Mouse (Mus musculus): ENCODE measurements around the gene Cuedc1. TPM values are rescaled to one million over a fixed set of nuclear protein-coding genes. Genes with fewer than 3 reads are reported as not detected.

Gene Cuedc1
- total RNA-seq, 2 experiments from 2014 or later: 37.1 to 43.6 TPM

DNA sequence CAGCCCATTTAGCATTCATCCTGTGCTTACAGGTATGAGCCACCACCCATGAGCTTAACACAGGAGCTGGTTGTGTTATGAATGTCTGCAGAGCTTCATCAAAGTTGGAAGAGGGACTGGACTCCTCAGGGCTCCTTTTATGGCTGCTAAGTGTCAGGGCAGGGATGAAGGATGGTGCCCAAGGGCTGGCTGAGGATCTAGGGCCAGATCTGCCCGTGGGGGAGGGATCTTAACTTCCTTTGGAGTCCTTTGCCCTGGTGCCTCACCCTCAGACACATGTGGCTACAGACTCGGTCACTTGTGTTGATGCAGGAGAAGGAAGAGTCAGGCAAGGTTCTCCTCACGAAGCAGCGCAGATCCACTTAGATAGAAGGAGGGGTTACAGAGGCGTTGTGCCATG lies 62.5 kb downstream of the Cuedc1 start:
- intact Hi-C loops (cut with DNase I): no loop called here
- DNase-seq (ENCODE audit: extremely low spot score in 1 of 2, low spot score in 2 of 2): no peak

DNA sequence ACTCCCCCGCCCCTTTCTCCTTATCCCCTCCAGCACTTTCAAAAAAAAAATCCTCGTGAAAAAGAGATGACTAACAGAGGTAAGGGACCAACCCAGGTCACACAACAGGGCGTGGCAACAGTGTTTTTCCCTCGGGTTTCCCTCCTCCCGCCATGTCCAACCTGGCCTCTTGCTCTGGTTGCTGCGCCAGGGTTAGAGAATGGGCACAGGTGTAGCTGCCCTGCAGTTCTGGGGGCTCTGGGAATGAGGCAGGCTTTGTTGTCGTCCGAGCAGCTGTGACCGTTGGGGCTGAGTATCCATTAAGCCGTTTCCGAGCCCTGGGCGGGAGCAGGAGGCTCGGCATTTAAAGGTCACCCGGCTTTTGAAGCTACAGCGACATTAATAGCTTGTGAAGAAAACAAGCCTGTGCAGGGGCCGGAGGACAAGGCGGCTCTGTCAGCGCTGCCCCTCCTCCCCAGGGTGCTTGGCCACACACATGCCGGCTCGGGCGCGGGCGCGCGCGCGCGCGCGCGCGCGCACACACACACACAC lies 63.3 kb downstream of the Cuedc1 start:
- DNase-seq (ENCODE audit: extremely low spot score in 1 of 2, low spot score in 2 of 2): peak in 1 of 2 experiments; percentile 86
- intact Hi-C loops (cut with DNase I): no loop called here

DNA sequence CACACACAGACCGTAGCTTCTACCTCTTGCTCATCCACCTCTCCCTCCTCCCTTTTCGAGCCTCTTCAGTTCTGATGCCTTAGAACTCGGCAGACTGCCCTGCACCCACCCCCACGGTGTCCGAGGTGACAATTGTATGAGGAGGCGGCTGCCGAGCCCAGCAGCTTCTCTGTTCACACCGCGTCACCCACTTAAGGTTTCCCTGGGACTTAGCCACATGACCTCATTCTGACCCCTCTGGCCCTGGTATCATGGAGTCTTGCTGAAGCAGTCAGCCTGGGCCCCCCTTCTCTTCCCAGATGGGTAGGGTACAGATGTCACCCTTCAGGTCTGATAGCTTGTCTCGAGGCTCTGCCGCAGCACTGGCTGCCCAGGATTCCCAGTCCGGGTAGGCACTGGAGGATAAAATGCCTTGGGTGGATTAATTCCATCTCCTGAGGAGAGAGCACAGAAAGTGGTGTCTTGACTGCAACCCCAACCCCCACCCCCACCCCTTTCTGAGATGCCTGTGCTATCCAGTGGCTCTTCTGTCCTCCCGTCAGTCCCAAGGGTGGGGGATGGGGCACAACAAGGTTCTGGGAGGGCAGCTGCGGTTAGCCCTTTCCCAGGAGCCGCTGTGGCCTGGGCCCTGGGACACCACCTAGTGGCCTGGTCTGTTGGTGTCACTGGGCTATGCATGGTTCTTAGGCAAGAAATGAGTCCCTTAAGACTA lies 63.9 kb downstream of the Cuedc1 start:
- intact Hi-C loops (cut with DNase I): no loop called here
- peak; percentile 73 to 94 for DNase-seq (ENCODE audit: extremely low spot score in 1 of 2, low spot score in 2 of 2)

DNA sequence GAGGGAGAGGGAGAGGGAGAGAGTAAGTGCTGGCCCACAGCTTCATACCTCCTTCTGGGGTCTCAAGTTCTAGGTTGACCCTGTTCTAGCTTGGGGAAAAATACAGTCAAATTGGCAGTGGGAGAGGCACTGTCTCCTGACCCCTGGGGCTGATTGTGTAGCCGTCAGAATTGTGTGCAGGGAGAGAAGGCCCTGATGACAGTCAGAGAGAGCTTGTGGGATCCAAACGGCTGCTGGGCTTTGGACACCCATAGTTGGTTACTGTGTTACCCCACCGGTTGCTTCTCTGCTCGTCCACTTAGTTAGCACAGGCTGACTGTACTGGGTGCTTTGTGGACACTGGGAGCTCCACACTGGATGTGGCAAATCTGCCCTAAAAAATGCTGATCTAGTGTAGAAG lies 64.9 kb downstream of the Cuedc1 start:
- no peak for DNase-seq (ENCODE audit: extremely low spot score in 1 of 2, low spot score in 2 of 2)
- intact Hi-C loops (cut with DNase I): no loop called here

DNA sequence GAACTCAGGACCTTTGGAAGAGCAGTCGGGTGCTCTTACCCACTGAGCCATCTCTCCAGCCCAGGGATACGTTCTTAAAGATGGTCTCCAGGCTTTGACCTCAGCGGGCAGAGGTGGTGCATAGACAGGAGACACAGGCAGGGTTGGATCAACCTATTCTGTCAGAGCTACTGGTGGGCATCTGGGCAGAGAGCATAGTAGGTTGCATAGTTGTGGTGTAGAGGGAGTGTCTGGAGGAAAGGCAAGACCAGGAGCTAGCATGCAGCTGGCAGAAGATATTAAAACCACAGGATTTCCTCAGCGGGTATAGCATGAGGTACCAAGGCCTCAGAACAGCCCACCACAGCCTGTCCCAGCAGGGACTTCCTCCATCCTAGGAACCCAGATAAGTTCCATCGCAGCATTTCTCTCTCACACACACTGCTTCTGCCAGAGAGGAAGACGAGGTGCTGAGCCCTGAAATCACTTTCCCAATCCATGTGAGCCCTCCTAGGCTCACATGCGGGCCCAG lies 66.4 kb downstream of the Cuedc1 start:
- intact Hi-C loops (cut with DNase I): no loop called here
- DNase-seq (ENCODE audit: extremely low spot score in 1 of 2, low spot score in 2 of 2): no peak

DNA sequence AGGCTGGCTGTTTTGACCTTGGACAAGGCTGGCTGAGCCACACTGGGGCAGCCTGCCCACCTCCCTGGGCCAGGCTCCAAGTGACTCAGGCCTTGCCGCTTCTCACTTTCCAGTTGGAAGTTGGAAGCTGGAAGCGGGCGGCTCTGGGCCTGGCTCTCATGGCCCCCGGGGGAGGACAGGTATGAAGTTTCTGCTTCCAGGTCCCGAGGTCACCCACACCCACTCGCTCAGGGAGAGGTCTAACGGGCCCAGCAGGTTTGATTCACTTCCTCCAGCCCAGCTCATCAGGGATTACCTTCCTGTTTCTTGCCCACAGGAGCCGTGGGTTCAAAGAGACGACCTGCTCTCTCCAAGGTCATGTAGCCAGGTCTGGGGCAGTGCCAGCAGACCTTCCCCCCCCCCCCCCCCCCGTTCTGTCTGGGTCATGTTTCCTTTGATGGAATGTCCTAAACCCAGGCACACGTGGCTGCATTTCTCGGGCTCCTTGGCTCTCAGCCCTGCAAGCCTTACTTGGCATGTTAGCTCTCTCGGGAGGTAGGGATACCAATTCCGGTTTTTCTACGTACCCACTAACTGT lies 67.0 kb downstream of the Cuedc1 start:
- peak in 1 of 2 experiments; percentile 65 for DNase-seq (ENCODE audit: extremely low spot score in 1 of 2, low spot score in 2 of 2)
- intact Hi-C loops (cut with DNase I): no loop called here

DNA sequence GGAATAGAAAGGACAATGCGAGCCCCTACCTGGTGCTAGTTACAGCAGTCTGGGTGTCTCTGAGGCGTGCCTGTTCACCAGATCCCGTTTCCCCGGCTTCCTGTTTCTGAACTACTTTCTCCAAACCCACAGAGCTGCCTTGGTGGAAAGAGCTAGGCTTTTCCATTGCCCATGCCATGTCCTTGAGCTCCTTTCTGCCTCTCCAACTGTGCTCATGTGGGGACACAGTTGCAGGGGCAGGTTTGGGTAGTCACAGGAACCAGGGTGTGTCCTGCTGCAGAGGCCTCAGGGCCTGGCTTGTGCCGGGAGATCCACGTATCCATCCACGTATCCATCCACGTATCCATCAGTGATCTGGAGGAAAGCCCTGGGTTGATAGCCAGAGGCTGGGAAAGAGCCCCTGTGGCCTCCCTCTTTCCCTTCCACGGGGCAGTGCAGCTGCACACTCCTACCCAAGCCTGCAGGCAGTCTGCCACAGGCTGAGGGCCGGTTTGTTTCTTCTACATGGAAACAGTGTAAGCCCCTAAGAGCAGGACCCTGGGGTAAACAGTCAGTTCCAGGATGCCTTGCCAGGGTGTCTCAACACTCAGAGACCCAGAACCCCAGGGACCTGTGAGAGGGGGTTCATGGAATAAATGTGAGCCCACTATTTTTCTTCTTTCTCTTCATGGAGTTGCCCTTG lies 68.0 kb downstream of the Cuedc1 start:
- intact Hi-C loops (cut with DNase I): no loop called here
- no peak for DNase-seq (ENCODE audit: extremely low spot score in 1 of 2, low spot score in 2 of 2)

DNA sequence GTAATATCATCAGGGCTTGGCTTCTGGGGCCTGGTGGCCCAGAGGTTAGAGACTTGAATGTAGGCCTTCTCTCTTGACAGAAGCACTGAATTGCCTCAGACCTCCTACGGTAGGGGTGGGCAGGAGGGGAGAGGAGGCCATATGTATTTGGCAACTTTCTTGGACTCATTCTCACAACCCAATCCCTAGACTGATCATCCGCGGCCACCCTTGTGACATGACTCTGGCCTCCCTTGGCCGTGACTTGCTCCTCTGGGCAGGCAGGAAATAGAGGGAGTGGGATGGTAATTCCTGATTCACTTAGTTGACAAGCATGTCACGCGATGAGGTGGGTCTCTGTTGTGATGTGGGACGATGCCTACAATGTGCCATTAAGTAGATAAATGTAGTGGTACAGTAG lies 68.6 kb downstream of the Cuedc1 start:
- intact Hi-C loops (cut with DNase I): no loop called here
- no peak for DNase-seq (ENCODE audit: extremely low spot score in 1 of 2, low spot score in 2 of 2)

DNA sequence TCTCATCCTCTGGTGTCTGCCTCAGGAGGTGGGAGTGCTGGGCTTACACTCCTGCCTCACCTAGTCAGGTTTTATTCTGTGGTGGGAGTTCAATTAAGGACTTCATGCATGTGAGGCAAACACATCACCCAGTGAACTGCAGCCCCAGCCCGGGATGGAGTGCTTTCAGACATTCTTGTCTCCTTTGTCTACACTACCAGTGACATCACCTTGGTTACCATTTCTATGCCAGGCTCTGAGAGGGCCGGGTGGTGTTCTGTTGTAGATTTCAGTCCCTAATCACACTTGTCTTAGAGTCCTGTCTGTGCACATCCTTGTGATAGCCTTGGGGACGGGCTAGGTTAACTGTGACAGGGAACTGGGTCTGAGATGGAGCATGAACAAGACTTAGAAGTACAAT lies 70.8 kb downstream of the Cuedc1 start:
- intact Hi-C loops (cut with DNase I): no loop called here
- DNase-seq (ENCODE audit: extremely low spot score in 1 of 2, low spot score in 2 of 2): no peak

DNA sequence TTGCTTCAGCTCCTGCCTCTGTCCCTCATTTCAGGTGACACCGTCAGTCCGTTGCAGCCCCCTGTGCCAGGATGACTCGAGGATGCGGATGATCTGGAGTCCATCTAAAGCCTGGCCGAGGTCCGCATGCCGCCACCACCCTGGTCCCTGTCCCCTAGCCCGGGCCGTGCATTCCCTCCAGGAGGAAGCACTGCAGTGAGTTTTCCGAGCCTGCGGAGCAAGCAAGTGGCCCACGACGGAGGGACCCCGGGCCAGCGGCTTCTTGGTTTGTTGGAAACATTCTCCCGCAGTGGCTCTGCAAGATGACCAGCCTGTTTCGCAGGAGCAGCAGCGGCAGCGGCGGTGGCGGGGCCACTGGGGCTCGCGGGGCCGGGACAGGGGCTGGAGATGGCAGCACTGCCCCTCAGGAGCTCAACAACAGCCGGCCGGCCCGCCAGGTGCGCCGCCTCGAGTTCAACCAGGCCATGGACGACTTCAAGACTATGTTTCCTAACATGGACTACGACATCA lies 71.7 kb downstream of the Cuedc1 start:
- intact Hi-C loops (cut with DNase I): no loop called here
- no peak for DNase-seq (ENCODE audit: extremely low spot score in 1 of 2, low spot score in 2 of 2)

DNA sequence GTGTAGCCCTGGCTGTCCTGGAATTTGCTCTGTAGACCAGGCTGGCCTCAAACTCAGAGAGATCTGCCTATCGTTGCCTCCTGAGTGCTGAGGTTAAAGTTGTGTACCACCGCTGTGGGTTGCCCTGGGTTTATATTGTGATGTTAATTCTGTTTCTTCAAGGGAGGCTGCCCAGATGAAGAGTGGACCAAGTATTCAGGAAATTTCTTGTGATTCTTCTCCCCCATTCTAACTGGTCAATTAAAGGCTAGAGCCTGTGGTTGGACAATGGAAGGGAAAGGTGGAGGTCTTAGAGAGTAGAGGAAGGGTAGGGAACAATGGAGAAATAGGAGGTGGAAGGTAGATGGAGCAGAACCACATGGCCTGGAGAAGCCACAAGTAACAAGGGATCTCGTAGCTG lies 72.7 kb downstream of the Cuedc1 start:
- intact Hi-C loops (cut with DNase I): no loop called here
- no peak for DNase-seq (ENCODE audit: extremely low spot score in 1 of 2, low spot score in 2 of 2)

DNA sequence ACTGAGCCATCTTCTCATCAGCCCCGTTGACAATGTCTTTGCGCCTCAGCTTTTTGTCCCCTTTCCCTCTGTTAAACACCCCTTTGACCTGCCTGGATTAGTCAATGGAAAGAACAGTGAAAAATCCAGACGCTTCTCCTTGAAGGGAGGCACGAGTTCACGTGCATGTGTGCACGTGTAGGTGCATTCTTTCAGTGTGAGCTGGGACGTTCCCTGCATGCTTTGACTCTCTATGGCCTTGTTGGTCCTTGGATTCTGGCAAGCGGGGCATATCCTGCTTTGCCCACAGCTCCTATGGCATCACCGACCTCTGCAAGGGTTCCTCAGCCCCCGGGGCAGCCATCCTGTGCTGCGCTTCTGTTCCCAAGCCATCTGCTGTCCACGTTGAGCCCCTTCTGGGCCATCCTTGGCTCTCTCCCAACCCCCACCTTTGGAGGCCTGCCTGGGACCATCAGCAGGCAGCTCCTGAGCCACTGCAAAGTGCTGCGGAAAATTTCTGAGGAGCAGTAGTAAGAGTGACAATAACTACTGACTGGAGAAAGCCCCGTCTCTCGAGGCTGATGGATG lies 74.1 kb downstream of the Cuedc1 start:
- intact Hi-C loops (cut with DNase I): no loop called here
- DNase-seq (ENCODE audit: extremely low spot score in 1 of 2, low spot score in 2 of 2): no peak

DNA sequence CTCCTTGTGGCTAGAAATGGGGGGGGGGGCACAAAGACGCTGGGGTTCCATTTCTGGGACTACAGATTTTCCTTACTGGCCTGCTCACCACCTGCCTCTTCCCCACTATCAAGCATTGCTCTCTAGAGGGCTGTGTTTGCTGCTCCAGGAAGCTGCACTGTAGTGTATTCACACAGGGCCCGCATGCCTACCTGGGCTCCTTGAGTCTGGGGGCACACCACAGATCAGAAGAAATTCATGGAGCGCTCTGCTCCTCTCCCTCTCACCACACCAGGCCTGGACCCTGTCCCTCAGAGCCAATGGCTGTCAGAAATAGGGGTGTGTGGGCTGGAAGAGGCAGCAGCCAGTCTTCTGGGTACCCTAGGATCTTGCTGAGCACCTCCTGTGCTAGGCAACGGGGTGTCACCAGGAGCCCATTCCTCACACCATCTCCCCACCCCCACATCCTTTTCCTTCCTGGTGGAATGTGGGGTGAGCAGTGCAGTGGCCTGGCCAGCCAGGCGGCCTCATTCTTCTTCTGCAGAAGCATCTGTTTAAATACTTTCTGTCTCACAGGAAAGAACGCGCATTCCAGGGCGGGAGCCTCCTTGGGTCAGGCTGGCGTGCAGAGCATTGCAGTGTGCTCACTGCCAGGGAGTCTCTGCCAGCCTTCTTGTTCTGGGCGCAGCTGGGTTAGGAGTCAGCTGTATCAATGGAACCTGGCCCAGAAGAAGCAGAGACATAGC lies 74.9 kb downstream of the Cuedc1 start:
- DNase-seq (ENCODE audit: extremely low spot score in 1 of 2, low spot score in 2 of 2): peak in 1 of 2 experiments; percentile 75
- intact Hi-C loops (cut with DNase I): no loop called here

DNA sequence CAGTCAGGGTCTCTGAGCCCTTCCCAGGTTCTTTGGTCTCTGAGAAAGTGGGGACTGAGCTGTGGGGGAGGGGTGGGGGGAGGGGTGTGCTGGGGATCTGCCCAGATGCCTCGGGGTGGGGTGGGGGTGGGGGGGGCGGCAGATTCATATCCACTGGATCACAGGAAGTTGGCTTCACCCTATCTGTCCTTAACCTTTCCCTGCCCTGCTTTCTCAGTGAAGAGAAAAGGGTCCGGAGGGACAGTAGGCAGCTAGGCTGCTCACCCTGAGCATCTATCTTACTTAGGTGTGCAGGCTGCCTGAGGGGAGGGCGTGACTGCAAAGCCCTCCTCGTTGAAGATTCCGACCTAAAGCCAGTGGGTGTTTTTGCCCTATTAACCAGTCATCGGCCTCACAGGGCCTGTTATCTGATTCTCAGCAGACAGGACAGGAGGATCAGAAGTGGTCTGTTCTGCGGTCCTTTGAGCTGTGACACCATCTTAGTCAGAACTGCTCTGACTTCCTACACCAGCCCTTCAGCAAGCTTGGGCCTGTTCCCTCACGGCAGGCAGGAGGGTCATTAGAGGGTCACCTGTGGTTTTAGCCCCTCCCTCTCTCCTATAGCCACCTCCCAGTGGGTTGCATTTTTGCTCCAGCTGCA lies 75.6 kb downstream of the Cuedc1 start:
- intact Hi-C loops (cut with DNase I): no loop called here
- no peak for DNase-seq (ENCODE audit: extremely low spot score in 1 of 2, low spot score in 2 of 2)

DNA sequence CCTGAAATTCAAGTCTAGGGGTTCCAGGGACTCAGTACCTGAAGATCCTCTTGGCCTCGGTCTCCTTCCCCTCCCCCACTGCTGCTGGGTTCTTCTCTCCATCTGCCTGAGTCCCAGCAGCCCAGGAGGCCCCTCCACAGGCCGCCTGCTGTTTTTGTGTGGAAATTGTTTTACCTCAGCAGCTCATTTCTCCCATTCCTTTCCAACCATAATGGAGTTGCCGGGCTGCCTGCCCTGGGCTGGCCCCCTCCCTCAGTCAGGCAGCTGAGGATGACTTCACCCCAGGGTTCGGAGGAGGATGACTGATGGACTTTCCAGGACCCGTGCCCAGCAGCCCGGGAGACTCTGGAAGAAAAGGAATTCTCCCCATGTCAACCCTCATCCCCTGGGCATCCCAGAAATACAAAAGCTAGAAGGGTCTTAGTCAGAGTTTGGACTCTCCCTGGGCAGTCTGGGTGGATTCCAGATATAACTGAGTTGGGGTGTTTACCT lies 82.7 kb downstream of the Cuedc1 start:
- peak in 1 of 2 experiments; percentile 53 for DNase-seq (ENCODE audit: extremely low spot score in 1 of 2, low spot score in 2 of 2)
- intact Hi-C loops (cut with DNase I): no loop called here

DNA sequence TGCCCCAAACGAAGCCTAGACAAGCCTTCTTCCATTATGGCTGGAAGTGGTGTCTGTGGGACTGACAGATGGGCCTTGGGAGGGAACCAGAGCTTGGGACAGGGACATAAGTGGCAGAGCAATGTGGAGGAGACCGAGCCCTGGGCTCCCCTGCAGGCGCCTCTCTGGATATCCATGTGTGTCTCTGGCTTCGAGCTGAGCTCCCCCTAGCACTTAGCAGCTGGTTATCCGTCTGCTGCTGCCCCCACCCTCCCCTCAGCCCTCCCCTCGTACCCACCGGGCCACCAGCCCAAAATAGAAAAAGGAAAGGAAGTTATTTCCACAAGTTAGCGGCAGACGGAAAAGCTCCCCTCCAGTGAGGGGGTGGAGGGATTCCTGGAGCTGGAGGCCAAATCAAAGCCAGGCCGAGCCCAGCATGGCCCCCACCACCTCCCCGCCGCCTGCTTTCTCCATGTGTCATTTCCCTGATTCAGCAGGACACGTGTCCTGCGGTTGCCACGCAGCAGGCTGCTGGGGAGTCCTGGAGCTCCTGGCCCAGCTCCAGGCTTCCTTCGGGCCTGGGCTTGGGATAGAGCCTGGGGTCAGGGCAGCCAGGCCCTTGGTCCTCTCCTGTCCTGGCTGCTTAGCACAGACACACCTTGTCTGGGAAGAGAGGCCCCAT lies 83.2 kb downstream of the Cuedc1 start:
- peak in 1 of 2 experiments; percentile 90 for DNase-seq (ENCODE audit: extremely low spot score in 1 of 2, low spot score in 2 of 2)
- intact Hi-C loops (cut with DNase I): no loop called here

DNA sequence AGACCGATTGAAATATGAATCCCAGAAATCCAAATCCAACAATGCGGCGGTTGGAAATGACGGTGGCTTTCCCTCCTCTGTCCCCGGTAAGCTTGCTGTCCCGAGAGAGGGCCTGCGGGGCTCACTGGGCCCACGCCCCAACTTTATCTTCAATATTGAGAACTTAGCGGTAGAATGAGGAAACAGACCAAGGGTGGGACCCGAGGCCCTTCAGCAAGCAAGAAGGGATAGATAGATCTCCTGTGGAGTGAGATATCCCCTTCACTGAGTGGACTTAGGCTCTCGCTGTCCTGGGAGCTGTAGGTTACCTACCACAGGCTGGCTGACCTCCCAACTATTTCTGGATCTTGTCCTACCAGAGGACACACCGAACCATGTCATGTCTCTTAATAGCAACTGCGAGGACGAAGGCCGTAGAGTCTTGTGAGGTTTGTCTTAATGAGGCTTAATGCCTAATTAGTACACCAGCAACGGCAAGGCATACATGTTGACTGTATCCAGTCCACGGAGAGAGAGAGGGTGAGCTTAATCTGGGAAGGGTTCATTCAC lies 86.8 kb downstream of the Cuedc1 start:
- DNase-seq (ENCODE audit: extremely low spot score in 1 of 2, low spot score in 2 of 2): no peak
- intact Hi-C loops (cut with DNase I): loop anchor here (5.0 kb wide), 1 partner anchor 117 kb away; the partner anchor contains the start of gene Vezf1

Data from left cerebral cortex, postnatal 10 days (tissue).